Mouse (Mus musculus): Measurements from ENCODE around the gene Hapln2.

The Hapln2 gene

GRCm38 (mm10) chr3:88027434-88028186 lies at the start of gene Hapln2:
TSS of gene Hapln2 (minus strand) at chr3:88027583.
- in situ Hi-C loops (cut with MboI, MseI) = no loop called here

- in situ Hi-C loops (cut with MboI, MseI) = loop anchor here (5.0 kb wide), 2 partner anchors 67 to 72 kb away; partner anchors contain the start of gene Bcan (in 1 of the 2)
These were observed 47.4 kb upstream of the Hapln2 start for GRCm38 (mm10) chr3:88074766-88075165.

GRCm38 (mm10) chr3:88074351-88074750 lies 47.0 kb upstream of the Hapln2 start:
- in situ Hi-C loops (cut with MboI, MseI) = loop anchor here (5.0 kb wide), 2 partner anchors 67 to 72 kb away; partner anchors contain the start of gene Bcan (in 1 of the 2)

GRCm38 (mm10) chr3:88073631-88074030 lies 46.2 kb upstream of the Hapln2 start:
- in situ Hi-C loops (cut with MboI, MseI) = loop anchor here (5.0 kb wide), 2 partner anchors 66 to 71 kb away; partner anchors contain the start of gene Bcan (in 1 of the 2)

GRCm38 (mm10) chr3:88071783-88072182 lies 44.4 kb upstream of the Hapln2 start:
- in situ Hi-C loops (cut with MboI, MseI) = loop anchor here (5.0 kb wide), 2 partner anchors 64 to 69 kb away; partner anchors contain the start of gene Bcan (in 1 of the 2)

- in situ Hi-C loops (cut with MboI, MseI) = no loop called here
These were observed 41.0 kb upstream of the Hapln2 start for GRCm38 (mm10) chr3:88068386-88068785.

- in situ Hi-C loops (cut with MboI, MseI) = loop anchor here in 1 of 2 experiments (5.0 kb wide), 1 partner anchor 36 kb away; no protein-coding TSS in a partner anchor
These were observed 30.7 kb upstream of the Hapln2 start, which contains the start of gene Naxe for GRCm38 (mm10) chr3:88057902-88058696. TSS of gene Naxe (minus strand) at chr3:88058495.

GRCm38 (mm10) chr3:88057030-88057429 lies 29.6 kb upstream of the Hapln2 start:
- in situ Hi-C loops (cut with MboI, MseI) = loop anchor here in 1 of 2 experiments (5.0 kb wide), 1 partner anchor 35 kb away; no protein-coding TSS in a partner anchor

GRCm38 (mm10) chr3:88049532-88049931 lies 22.1 kb upstream of the Hapln2 start:
- in situ Hi-C loops (cut with MboI, MseI) = no loop called here

GRCm38 (mm10) chr3:88042661-88043421 lies 15.5 kb upstream of the Hapln2 start, which contains the start of gene Gpatch4:
TSS of gene Gpatch4 (plus strand) at chr3:88043108.
- in situ Hi-C loops (cut with MboI, MseI) = no loop called here

GRCm38 (mm10) chr3:88035561-88036293 lies 8.3 kb upstream of the Hapln2 start:
- in situ Hi-C loops (cut with MboI, MseI) = no loop called here

GRCm38 (mm10) chr3:88033506-88033905 lies 6.1 kb upstream of the Hapln2 start:
- in situ Hi-C loops (cut with MboI, MseI) = no loop called here

- in situ Hi-C loops (cut with MboI, MseI) = no loop called here
These were observed 3.4 kb upstream of the Hapln2 start for GRCm38 (mm10) chr3:88030608-88031395.

GRCm38 (mm10) chr3:88026823-88027222 lies 560 bp downstream of the Hapln2 start:
- in situ Hi-C loops (cut with MboI, MseI) = no loop called here

GRCm38 (mm10) chr3:88023192-88024074 lies 4.0 kb downstream of the Hapln2 start:
- in situ Hi-C loops (cut with MboI, MseI) = loop anchor here in 1 of 2 experiments (5.0 kb wide), 1 partner anchor 34 kb away; the partner anchor contains the start of gene Naxe

GRCm38 (mm10) chr3:88022322-88023191 lies 4.8 kb downstream of the Hapln2 start:
- in situ Hi-C loops (cut with MboI, MseI) = loop anchor here in 1 of 2 experiments (5.0 kb wide), 1 partner anchor 35 kb away; the partner anchor contains the start of gene Naxe

GRCm38 (mm10) chr3:88010634-88011265 lies 16.6 kb downstream of the Hapln2 start:
- in situ Hi-C loops (cut with MboI, MseI) = no loop called here

All from T-helper 17 cell (primary cell).